Mouse (Mus musculus) thymus, postnatal 10 days (tissue): ENCODE measurements at regions not wholly inside any gene's neighbourhood (a gene's known extent, or its start where the extent isn't known, plus 50 kb on each side); places are given as distances from the start of the nearest gene placed in this dataset.
A peak's percentile ranks its signal among the peaks of the same experiment; 100 is the strongest.
"Not testable (repeated sequence)": the region's sequence is repeated elsewhere in the genome, so short reads cannot be mapped to it uniquely, and the experiment has no call there.

Experiments used
- DNase-seq, 2 experiments: peaks; one replicate each; pipeline ENCODE4 v3.0.0; 2021; ENCODE audit warnings: low spot score in 2 of 2

DNA sequence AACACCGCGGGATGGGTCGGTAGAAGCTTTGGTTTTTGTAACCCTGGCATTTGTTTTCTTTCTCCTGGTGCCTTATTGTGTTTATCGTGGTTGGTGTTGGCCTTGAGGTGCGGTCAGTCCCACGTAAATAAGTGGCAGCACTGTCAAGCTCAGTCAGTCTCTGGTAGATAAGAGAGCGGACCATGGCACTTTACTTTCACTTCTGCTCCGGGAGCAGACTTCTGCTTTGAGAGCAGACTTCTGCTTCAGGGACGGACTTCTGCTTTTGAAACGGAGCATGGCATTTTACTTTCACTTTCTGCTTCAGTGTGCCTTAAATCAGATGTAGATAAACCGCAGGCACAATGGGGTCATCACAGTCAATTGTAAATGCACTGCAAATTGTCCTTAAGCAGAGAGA is 54.3 kb upstream of the Ccdc66 start:
- DNase-seq: not testable (repeated sequence)

DNA sequence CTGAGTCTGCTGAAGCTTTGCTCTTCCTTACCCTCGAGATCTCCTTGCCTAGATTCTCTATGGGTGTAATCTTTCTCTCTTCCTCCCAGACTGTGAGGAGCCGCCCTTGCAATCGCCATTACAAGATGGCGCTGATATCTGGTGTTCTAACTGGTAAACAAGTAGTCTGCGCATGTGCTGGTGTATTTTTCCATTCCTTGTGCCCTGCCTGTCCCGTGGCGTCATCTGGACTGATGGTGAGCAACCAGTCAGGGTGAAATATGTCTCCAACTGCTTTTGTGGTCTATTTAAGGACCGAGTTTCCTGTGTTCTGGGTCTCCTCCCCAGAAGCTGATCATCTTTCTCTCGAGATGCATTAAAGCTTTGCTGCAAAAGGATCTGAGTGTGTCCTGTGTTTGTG is 53.7 kb upstream of the Ccdc66 start:
- not testable (repeated sequence) for DNase-seq

GRCm38 (mm10) chr14:27560434-27560833 is 52.2 kb upstream of the Ccdc66 start:
- peak; percentile 49 to 79 for DNase-seq

DNA sequence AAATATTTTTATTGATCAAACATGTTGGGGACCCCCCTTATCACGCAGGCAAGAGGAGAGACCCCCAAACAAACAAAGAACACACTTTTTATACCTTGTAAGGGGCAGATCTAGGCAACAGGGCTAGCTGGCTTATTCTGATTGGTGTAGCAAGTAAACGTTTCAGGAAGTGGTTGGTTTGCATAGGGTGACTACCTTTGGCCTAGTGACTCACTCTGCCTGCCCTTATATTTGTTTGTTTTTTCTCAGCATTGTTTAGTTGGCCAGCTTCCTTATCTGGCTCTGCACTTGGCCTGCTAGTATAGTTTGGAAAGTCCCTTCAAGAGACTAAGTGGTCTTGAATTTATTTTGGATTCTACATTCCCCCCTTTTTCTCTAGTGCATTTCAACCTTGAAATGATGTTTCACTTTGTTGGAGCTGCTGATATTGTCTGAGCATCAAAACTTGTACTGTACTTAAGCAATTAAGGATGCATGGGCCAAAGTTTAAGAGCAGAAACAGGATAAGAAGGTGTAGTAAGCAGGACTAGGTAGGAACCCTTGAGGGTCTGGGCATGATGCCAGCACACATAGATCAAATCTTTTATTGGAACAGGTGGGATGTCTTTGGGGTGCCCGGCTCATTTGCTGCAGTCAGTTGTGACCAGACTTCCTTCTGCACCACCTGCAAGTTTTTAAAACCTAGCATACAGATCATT is 50.7 kb upstream of the Ccdc66 start:
- DNase-seq: no peak
